Mouse (Mus musculus) midbrain, embryonic 12.5 days (tissue): Measurements from ENCODE around the gene Gm49342. TPM values are rescaled to one million over a fixed set of nuclear protein-coding genes. Genes with fewer than 3 reads are reported as not detected.
"Not testable (repeated sequence)": the region's sequence is repeated elsewhere in the genome, so short reads cannot be mapped to it uniquely, and the experiment has no call there.

ENCODE experiments used
- ATAC-seq: fragments of 200-750 bp; cut with Nextera tagmentation; 2 replicates; pipeline ENCODE4 v1.8.0; 2017; ENCODE audit warnings: low read depth, moderate TSS enrichment, moderate library complexity; ENCODE audit not compliant: low FRiP score
- H3K27ac ChIP-seq: fragments of 300-500 bp; sonication (generic); replicated peaks from 2 replicates; pipeline ENCODE4 v1.5.1; 2016; ENCODE audit warnings: mild to moderate bottlenecking
- H3K27me3 ChIP-seq: fragments of 300-500 bp; sonication (generic); 2 replicates; pipeline ENCODE4 v1.6.1; 2016; ENCODE audit warnings: mild to moderate bottlenecking
- H3K36me3 ChIP-seq: fragments of 300-500 bp; sonication (generic); 2 replicates; pipeline ENCODE4 v1.6.1; 2016
- H3K4me1 ChIP-seq: fragments of 300-500 bp; sonication (generic); 2 replicates; pipeline ENCODE4 v1.6.1; 2016
- H3K4me2 ChIP-seq: fragments of 300-500 bp; sonication (generic); replicated peaks from 2 replicates; pipeline ENCODE4 v1.6.1; 2016; ENCODE audit warnings: mild to moderate bottlenecking, moderate library complexity
- H3K4me3 ChIP-seq: fragments of 300-500 bp; sonication (generic); 2 replicates; pipeline ENCODE4 v1.5.1; 2016; ENCODE audit warnings: mild to moderate bottlenecking
- H3K9ac ChIP-seq: fragments of 300-500 bp; sonication (generic); replicated peaks from 2 replicates; pipeline ENCODE4 v1.6.1; 2016; ENCODE audit warnings: mild to moderate bottlenecking, moderate library complexity
- H3K9me3 ChIP-seq: fragments of 300-500 bp; sonication (generic); 2 replicates; pipeline ENCODE4 v1.6.1; 2016; ENCODE audit warnings: mild to moderate bottlenecking
- WGBS: fragments of 180-500 bp; shearing (Covaris S2); methylation state at CpG from one replicate; pipeline ENCODE4 v1.1.7; 2016; 5-methylcytosine and 5-hydroxymethylcytosine counted together
- polyA plus RNA-seq: library from polyadenylated mRNA; unstranded; fragments of >200 nt; fragmentation: Nextera tagmentation; extraction: Ambion mirVana; gene quantifications from 2 replicates; pipeline ENCODE4 v1.2.1, GENCODE M21; 2016

The Gm49342 gene
- not detected in 2 replicates for polyA plus RNA-seq

DNA sequence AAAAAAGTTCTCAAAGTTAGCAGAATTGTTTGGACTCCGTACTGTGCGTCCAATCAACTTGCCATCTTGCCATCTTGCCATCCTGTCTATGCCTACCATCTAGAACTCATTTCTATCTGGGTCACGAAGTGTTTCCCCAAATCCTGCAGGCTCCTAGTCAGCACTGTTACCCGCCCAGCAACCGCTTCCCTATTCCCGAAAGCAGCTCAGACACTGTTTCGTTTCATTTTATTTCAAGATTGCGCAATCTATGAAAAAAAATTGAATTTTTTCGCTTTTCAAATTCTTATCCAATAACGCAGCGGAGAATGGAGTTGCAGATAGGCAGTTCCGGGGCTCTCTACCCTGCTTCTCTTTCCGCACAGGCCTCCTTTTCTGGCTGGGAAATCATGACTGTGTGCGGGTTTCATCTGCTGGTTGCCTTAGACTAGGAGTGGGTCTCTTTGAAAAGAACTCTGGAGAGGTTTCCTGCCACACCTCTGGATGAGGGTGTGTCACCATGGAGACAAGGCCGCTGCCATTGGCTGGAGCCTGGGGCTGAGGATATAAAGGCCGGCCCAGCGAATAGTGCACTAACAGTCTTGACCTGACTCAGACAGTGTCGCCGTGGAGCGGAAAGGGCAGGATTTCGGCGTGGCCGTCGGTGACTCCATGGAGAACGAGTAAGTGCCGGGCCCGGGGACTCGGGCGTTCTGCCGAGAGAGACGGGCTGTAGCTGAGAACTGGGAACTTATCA is at the start of gene Gm49342:
Gm49342 (plus strand) TSS at position 586 of the 736 bp plus-strand sequence.
- no peaks in the 10 kb centered on the region for H3K9me3 ChIP-seq
- 19% methylated on average over 31 of the region's 31 CpGs for WGBS
- peaks cover 7% of the 10 kb centered on the region for H3K4me1 ChIP-seq
- no peaks in the 10 kb centered on the region for H3K27me3 ChIP-seq
- peak; percentile 99 for ATAC-seq
- H3K9ac ChIP-seq, result peak within 1 kb of the TSS; percentile 52
- H3K4me2 ChIP-seq, result peak within 1 kb of the TSS; percentile 65
- no peaks in the 10 kb centered on the region for H3K36me3 ChIP-seq
- peak within 1 kb of the TSS; percentile 49 for H3K4me3 ChIP-seq
- H3K27ac ChIP-seq, result peak within 1 kb of the TSS; percentile 84

GRCm38 (mm10) chr14:50895407-50895806 is 48.9 kb upstream of the Gm49342 start:
- H3K27ac ChIP-seq, result no peak overlapping the region
- H3K4me1 ChIP-seq, result peaks cover 10% of the 10 kb centered on the region
- peaks cover 25% of the 10 kb centered on the region for H3K27me3 ChIP-seq
- H3K36me3 ChIP-seq, result no peaks in the 10 kb centered on the region
- H3K4me2 ChIP-seq, result no peak overlapping the region
- no peaks in the 10 kb centered on the region for H3K9me3 ChIP-seq
- ATAC-seq, result no peak
- H3K9ac ChIP-seq, result no peak overlapping the region
- H3K4me3 ChIP-seq, result no peak overlapping the region

DNA sequence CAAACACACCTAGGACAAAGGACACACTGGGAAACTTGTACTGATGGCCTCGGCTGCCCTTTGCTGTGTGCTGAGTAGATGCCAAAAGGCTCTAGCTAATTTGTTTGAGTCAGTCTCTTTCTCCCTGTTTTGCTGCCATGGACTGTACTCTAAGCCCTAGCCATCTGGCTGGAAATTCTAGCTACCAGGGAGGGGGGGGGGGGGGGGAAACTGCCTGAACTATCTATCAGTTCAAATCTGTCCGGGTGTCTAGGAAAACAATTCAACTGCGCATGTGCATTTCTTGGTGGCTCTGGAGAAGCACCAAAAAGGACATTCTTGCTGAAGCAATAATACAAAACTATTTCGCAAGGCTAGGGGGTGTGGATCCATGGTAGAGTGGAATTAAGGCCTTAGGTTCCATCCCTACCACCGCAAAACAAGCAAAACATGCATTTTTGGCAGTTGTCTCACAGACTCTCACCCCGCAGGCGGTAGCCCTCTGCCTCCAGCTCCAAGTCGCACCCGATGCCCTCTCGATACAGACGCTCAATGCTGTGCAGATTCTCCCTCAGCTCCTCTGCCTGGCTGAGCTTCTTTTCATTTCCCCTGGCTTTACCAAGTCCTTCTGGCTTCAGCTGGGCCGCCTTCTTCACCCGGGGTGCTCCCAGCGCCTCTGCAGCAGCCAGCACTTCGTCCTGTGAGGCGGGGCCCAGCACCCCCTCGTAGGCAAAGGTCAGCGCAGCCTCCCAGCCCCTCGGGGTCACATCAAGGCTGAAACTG is 48.2 kb upstream of the Gm49342 start:
- Histone ChIP-seq H3K27me3 (peaks cover 25% of the 10 kb centered on the region), H3K27ac (no peak overlapping the region), H3K4me1 (peaks cover 10% of the 10 kb centered on the region), H3K9ac (peak overlapping the region; percentile 67), H3K4me3 (peak overlapping the region; percentile 50), H3K9me3 (no peaks in the 10 kb centered on the region), H3K4me2 (peak overlapping the region; percentile 88), H3K36me3 (no peaks in the 10 kb centered on the region)
- 18% methylated on average over 19 of the region's 19 CpGs for WGBS
- ATAC-seq, result peak; percentile 59

DNA sequence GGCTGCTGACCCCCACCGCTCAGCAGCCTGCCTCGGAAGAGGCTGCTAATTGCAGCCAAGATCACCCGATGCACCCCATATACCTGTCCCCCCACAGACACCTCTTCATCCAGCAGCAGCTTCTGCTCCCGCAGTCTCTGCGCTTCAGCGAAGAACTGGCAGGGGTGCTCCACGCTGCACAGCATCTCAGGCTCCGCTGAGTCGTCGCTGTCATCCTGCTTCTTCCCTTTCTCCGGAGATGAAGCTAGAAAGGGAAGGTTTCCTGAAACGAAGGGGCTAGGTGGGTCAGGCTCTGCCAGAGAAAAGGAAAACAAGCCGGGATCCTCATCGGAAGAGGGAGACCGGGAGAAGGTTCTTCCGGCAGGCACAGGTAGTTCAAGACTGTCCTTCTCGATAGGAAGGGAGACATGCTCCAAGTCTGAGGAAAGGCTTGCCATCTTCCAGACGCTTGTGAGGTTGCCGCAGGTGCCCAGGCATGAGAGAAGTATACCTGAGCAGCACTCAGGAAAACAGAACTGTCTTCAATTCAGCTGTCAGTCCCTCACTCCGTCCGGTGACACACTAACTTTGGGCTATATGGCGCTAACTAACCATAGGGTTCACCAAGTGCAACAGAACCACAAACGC is 47.5 kb upstream of the Gm49342 start:
- Histone ChIP-seq H3K4me2 (peak overlapping the region; percentile 88), H3K27ac (no peak overlapping the region), H3K9me3 (no peaks in the 10 kb centered on the region), H3K9ac (peak overlapping the region; percentile 67), H3K36me3 (no peaks in the 10 kb centered on the region), H3K27me3 (peaks cover 25% of the 10 kb centered on the region), H3K4me3 (peak overlapping the region; percentile 50), H3K4me1 (peaks cover 10% of the 10 kb centered on the region)
- ATAC-seq, result peak; percentile 58; the same call in 1 of the 2 replicates
- 17% methylated on average over 23 of the region's 23 CpGs for WGBS

DNA sequence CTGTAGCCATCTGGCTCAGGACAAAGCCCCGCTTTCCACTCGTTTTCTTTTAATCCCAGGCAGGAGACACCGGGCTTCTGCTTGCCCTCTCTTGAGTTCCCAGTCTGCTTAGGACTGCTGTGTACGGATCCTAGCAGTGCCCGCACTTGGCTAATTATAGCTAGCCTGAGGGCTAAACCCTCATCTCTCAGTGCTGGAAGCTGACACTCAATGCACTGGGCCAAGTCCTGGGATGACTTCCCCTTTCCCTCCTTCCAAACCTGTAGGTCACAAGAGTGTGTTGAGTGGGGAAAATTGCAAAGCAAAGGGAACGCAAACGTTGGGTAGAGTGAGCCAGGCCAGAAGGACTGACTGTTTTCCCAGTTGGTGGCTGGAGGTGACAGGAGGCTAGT is 46.9 kb upstream of the Gm49342 start, which contains the start of gene Klhl33:
Klhl33 (minus strand) TSS at position 134 of the 392 bp plus-strand sequence.
- Histone ChIP-seq H3K9me3 (no peaks in the 10 kb centered on the region), H3K4me1 (peaks cover 10% of the 10 kb centered on the region), H3K27me3 (peaks cover 25% of the 10 kb centered on the region), H3K4me3 (peak within 1 kb of the TSS; percentile 50), H3K27ac (no peak within 1 kb of the TSS), H3K9ac (peak within 1 kb of the TSS; percentile 67), H3K4me2 (peak within 1 kb of the TSS; percentile 88), H3K36me3 (no peaks in the 10 kb centered on the region)
- 40% methylated on average over 7 of the region's 7 CpGs for WGBS
- ATAC-seq, result 0 out of 2 replicates have a peak, but pooled peaks have one; percentile 27

DNA sequence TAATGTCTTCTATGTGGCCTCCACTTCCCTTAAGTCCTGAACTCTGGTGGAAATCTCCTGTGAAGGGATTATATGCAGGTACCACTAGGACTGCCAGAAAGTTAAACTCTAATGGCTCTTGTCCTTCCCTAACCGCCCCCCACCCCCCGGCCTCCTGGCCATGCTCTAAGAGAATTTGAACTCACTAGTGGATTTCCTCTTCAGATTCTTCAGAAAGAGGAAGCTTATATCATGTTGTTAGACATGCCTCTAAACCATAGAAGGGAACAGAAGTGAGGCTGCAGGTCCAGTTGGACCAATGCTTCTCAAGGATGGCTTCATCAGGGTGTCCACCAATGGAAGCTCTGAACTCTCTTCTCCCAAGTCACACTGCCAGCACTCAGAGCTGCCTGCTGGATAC is 46.3 kb upstream of the Gm49342 start:
- H3K36me3 ChIP-seq, H3K9ac ChIP-seq, H3K27ac ChIP-seq, H3K4me2 ChIP-seq, H3K4me1 ChIP-seq, H3K4me3 ChIP-seq, ATAC-seq, H3K9me3 ChIP-seq: not testable (repeated sequence)
- H3K27me3 ChIP-seq, result peaks cover 25% of the 10 kb centered on the region
- 96% methylated on average over 2 of the region's 2 CpGs for WGBS

- Histone ChIP-seq H3K4me2 (peak overlapping the region; percentile 60), H3K36me3 (no peaks in the 10 kb centered on the region), H3K4me1 (peaks cover 3% of the 10 kb centered on the region; the same call in 1 of the 2 replicates), H3K27me3 (no peaks in the 10 kb centered on the region), H3K9ac (peak overlapping the region; percentile 59), H3K27ac (no peak overlapping the region), H3K4me3 (peak overlapping the region; percentile 45), H3K9me3 (no peaks in the 10 kb centered on the region)
- 3% methylated on average over 26 of the region's 26 CpGs for WGBS
- peak; percentile 88 for ATAC-seq
Observed at GRCm38 (mm10) chr14:50903973-50904827, 40.1 kb upstream of the Gm49342 start.

GRCm38 (mm10) chr14:50904828-50905129 is 39.5 kb upstream of the Gm49342 start:
- Histone ChIP-seq H3K4me3 (no peak overlapping the region), H3K4me1 (peaks cover 3% of the 10 kb centered on the region; the same call in 1 of the 2 replicates), H3K9ac (no peak overlapping the region), H3K9me3 (no peaks in the 10 kb centered on the region), H3K4me2 (no peak overlapping the region), H3K27ac (no peak overlapping the region), H3K36me3 (no peaks in the 10 kb centered on the region), H3K27me3 (no peaks in the 10 kb centered on the region)
- 81% methylated on average over 4 of the region's 4 CpGs for whole genome bisulfite sequencing
- no peak for ATAC-seq

DNA sequence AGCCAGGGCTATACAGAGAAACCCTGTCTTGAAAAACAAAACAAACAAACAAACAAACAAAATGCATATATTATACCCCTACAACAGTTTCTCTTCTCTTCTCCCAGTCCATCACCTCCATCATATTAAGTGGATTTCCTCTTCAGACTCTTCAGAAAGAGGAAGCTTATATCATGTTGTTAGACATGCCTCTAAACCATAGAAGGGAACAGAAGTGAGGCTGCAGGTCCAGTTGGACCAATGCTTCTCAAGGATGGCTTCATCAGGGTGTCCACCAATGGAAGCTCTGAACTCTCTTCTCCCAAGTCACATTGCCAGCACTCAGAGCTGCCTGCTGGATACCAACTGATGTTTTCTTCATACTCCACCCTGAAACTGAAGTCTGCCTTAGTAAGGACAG is 39.0 kb upstream of the Gm49342 start:
- not testable (repeated sequence) for H3K9ac ChIP-seq, H3K4me1 ChIP-seq, H3K27me3 ChIP-seq, H3K4me2 ChIP-seq, ATAC-seq, H3K36me3 ChIP-seq, H3K27ac ChIP-seq, H3K4me3 ChIP-seq, H3K9me3 ChIP-seq

DNA sequence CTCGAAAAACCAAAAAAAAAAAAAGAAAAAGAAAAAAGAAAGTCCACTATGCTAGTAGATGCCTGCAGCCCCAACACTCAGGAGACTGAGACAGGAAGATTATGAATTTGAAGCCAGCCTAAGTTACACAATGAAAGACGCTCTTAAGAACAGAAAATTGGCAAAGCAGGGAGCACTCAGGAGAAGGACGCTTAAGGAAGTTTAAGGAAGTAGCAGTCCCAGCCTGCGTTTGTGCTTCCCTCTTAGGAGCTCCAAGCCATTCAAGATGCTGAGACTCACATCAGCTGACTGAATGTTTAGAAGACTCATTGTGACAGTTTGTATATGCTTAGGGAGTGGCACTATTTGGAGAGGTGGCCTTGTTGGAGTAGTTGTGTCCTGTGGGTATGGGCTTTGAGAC is 36.2 kb upstream of the Gm49342 start:
- H3K27ac ChIP-seq, result no peak overlapping the region
- WGBS, result 87% methylated on average over 4 of the region's 4 CpGs
- ATAC-seq, result no peak
- H3K9ac ChIP-seq, result no peak overlapping the region
- no peaks in the 10 kb centered on the region for H3K9me3 ChIP-seq
- H3K27me3 ChIP-seq, result no peaks in the 10 kb centered on the region
- no peak overlapping the region for H3K4me3 ChIP-seq
- peaks cover 29% of the 10 kb centered on the region for H3K36me3 ChIP-seq
- no peak overlapping the region for H3K4me2 ChIP-seq
- peaks cover 3% of the 10 kb centered on the region; the same call in 1 of the 2 replicates for H3K4me1 ChIP-seq

DNA sequence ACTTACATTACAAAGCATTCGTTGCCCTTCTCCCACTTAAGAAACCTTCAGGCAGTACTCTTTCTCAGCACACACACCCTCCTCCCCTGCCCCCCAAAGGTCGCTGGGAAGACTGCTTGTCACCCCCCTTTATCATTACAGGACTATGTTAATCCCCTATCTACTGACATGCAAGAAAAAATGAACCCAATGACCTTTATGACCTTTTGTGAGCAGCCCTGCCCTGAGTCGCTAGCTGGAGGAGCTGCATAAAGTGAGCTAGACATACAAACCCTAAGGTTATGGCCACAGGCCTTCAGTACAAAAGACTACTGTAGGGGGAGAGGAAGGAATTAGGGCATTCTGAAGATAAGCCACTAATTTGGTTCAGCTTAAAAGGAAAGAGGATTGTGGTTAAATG is 33.0 kb upstream of the Gm49342 start:
- no peak overlapping the region for H3K27ac ChIP-seq
- H3K27me3 ChIP-seq, result no peaks in the 10 kb centered on the region
- no peaks in the 10 kb centered on the region for H3K4me1 ChIP-seq
- peaks cover 59% of the 10 kb centered on the region for H3K36me3 ChIP-seq
- no peak overlapping the region for H3K4me2 ChIP-seq
- ATAC-seq, result no peak
- WGBS, result 46% methylated on average over 3 of the region's 3 CpGs
- no peak overlapping the region for H3K9ac ChIP-seq
- H3K9me3 ChIP-seq, result no peaks in the 10 kb centered on the region
- no peak overlapping the region for H3K4me3 ChIP-seq
